Mouse (Mus musculus) liver, embryonic 15.5 days (tissue): ENCODE measurements around the gene Six4. TPM values are rescaled to one million over a fixed set of nuclear protein-coding genes. Genes with fewer than 3 reads are reported as not detected.
"Not testable (repeated sequence)": the region's sequence is repeated elsewhere in the genome, so short reads cannot be mapped to it uniquely, and the experiment has no call there.

Source experiments
- ATAC-seq: fragments of 200-750 bp; cut with Nextera tagmentation; 2 replicates; pipeline ENCODE4 v1.8.0; 2017; ENCODE audit warnings: moderate number of reproducible peaks, mild to moderate bottlenecking, moderate library complexity; ENCODE audit not compliant: insufficient read depth
- H3K27ac ChIP-seq: fragments of 300-500 bp; sonication (generic); replicated peaks from 2 replicates; pipeline ENCODE4 v1.5.1; 2015; ENCODE audit warnings: mild to moderate bottlenecking, inconsistent platforms
- H3K27me3 ChIP-seq: fragments of 300-500 bp; sonication (generic); 2 replicates; pipeline ENCODE4 v1.6.1; 2015; ENCODE audit warnings: mild to moderate bottlenecking, inconsistent platforms
- H3K36me3 ChIP-seq: fragments of 300-500 bp; sonication (generic); replicated peaks from 2 replicates; pipeline ENCODE4 v1.6.1; 2015; ENCODE audit warnings: moderate library complexity, mild to moderate bottlenecking, inconsistent platforms
- H3K4me1 ChIP-seq: fragments of 300-500 bp; sonication (generic); replicated peaks from 2 replicates; pipeline ENCODE4 v1.6.1; 2015; ENCODE audit warnings: inconsistent platforms
- H3K4me2 ChIP-seq: fragments of 300-500 bp; sonication (generic); 2 replicates; pipeline ENCODE4 v1.6.1; 2015; ENCODE audit warnings: moderate library complexity, mild to moderate bottlenecking, inconsistent platforms
- H3K4me3 ChIP-seq: fragments of 300-500 bp; sonication (generic); replicated peaks from 2 replicates; pipeline ENCODE4 v1.5.1; 2015; ENCODE audit warnings: mild to moderate bottlenecking, inconsistent platforms
- H3K9ac ChIP-seq: fragments of 300-500 bp; sonication (generic); 2 replicates; pipeline ENCODE4 v1.6.1; 2015; ENCODE audit warnings: moderate library complexity, mild to moderate bottlenecking, inconsistent platforms
- H3K9me3 ChIP-seq: fragments of 300-500 bp; sonication (generic); replicated peaks from 2 replicates; pipeline ENCODE4 v1.6.1; 2016; ENCODE audit warnings: inconsistent platforms
- WGBS: fragments of 180-500 bp; shearing (Covaris S2); methylation state at CpG from one replicate; pipeline ENCODE4 v1.1.7; 2015; ENCODE audit warnings: mixed read lengths; ENCODE audit not compliant: insufficient replicate concordance; 5-methylcytosine and 5-hydroxymethylcytosine counted together
- polyA plus RNA-seq: library from polyadenylated mRNA; unstranded; fragments of >200 nt; fragmentation: Nextera tagmentation; extraction: Ambion mirVana; gene quantifications from 2 replicates; pipeline ENCODE4 v1.2.1, GENCODE M21; 2015

Gene Six4
- 0.03 and 0.07 TPM in 2 replicates for polyA plus RNA-seq

GRCm38 (mm10) chr12:73113196-73113595 lies at the start of gene Six4:
Six4 (minus strand) TSS chr12:73113456.
- H3K9ac ChIP-seq = no peak within 1 kb of the TSS
- peak within 1 kb of the TSS; percentile 74 for H3K4me2 ChIP-seq
- no peaks in the 10 kb centered on the region for H3K9me3 ChIP-seq
- ATAC-seq = 0 out of 2 replicates have a peak, but pooled peaks have one; percentile 44
- under 1% methylated on average over 20 of the region's 20 CpGs for WGBS
- H3K27ac ChIP-seq = no peak within 1 kb of the TSS
- no peaks in the 10 kb centered on the region for H3K36me3 ChIP-seq
- H3K4me3 ChIP-seq = peak within 1 kb of the TSS; percentile 48
- peaks cover 79% of the 10 kb centered on the region for H3K27me3 ChIP-seq
- H3K4me1 ChIP-seq = peaks cover 27% of the 10 kb centered on the region; the same call in 1 of the 2 replicates

DNA sequence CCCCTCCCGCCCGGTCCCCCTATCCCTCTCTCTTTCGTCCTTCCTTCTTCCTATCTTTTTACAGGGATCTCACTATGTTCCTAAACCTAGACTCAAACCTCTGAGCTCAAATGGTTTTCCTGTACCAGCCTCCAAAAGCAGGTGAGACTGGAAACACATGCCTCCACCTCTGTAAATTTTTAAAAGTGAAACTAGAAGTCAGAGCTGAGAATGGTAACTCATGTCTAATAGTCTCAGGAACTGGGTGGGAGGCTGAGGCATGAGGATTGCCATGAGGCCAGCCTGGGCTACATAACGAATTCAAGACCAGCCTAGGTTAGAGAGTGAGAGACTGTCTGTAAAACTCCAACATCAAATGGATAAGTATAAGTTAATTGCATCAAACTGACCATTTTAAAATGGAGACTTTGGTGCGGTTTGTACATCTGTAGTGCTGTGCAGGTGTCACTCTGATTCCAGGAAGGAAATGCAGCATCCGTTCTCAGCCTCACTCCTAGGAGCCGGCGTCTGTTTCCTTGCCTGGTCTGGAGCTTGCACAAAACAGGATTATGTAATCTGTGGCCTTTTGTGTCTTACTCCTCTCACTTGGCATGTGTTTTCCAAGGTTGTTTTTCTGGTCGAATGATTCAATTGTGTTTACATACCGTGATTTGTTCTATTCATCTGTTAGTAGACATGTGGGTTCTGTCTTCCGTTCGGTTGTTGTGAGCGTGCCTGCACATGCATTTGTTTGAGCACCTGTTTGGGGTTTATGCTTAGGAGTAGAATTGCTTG lies 49.3 kb upstream of the Six4 start:
- no peak overlapping the region for H3K4me2 ChIP-seq
- H3K4me3 ChIP-seq = no peak overlapping the region
- H3K4me1 ChIP-seq = no peaks in the 10 kb centered on the region; the same call in 1 of the 2 replicates
- no peak overlapping the region for H3K27ac ChIP-seq
- H3K9me3 ChIP-seq = no peaks in the 10 kb centered on the region
- H3K36me3 ChIP-seq = no peaks in the 10 kb centered on the region
- H3K27me3 ChIP-seq = no peaks in the 10 kb centered on the region
- no peak overlapping the region for H3K9ac ChIP-seq
- no peak for ATAC-seq
- WGBS = 63% methylated on average over 13 of the region's 13 CpGs

DNA sequence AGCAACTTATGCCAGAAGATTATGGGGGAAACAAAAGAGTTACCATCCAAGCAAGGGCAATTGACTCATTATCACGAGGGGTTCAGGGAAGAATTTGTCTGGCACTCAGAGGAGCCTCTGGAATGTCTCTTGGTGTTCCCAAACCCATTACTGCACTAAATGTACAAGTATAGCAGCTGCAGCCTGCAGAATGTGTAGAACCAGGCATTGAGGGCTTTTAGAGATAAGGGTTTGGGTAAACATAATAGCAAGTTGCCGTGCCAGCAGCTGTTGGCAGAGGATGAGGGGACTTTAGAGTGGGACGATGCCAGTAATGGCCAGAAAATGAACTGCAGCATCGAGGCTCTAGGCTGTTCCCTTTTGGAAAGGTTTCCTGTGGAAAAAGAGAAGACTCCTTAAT lies 47.1 kb upstream of the Six4 start:
- H3K4me2 ChIP-seq = no peak overlapping the region
- H3K4me1 ChIP-seq = no peaks in the 10 kb centered on the region; the same call in 1 of the 2 replicates
- H3K9ac ChIP-seq = no peak overlapping the region
- ATAC-seq = no peak
- no peaks in the 10 kb centered on the region for H3K9me3 ChIP-seq
- H3K27me3 ChIP-seq = no peaks in the 10 kb centered on the region
- 49% methylated on average over 4 of the region's 4 CpGs for WGBS
- no peak overlapping the region for H3K4me3 ChIP-seq
- H3K36me3 ChIP-seq = no peaks in the 10 kb centered on the region
- no peak overlapping the region for H3K27ac ChIP-seq

GRCm38 (mm10) chr12:73154150-73154549 lies 40.9 kb upstream of the Six4 start:
- no peak for ATAC-seq
- WGBS = 74% methylated on average over 4 of the region's 4 CpGs

DNA sequence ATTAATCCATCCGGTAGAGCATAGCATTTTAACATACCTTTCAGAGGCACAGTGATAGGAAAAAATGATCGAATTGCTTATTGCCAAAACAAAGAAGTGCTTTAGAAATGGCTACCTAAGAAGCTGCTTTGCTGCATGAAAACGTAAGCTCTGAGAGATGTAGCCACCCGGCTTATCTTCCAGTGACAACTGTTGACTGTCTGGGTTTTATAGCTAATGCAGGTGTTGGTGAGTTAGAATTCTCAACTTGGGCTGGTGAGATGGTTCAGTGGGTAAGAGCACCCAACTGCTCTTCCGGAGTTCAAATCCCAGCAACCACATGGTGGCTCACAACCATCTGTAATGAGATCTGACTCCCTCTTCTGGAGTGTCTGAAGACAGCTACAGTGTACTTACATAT lies 37.8 kb upstream of the Six4 start:
- not testable (repeated sequence) for H3K9ac ChIP-seq, H3K27me3 ChIP-seq

More at GRCm38 (mm10) chr12:73154150-73154549, 40.9 kb upstream of the Six4 start:
- no peaks in the 10 kb centered on the region for H3K4me1 ChIP-seq
- no peak overlapping the region for H3K9ac ChIP-seq
- H3K4me3 ChIP-seq = no peak overlapping the region
- no peaks in the 10 kb centered on the region for H3K36me3 ChIP-seq
- no peak overlapping the region for H3K4me2 ChIP-seq
- H3K27me3 ChIP-seq = no peaks in the 10 kb centered on the region
- no peaks in the 10 kb centered on the region for H3K9me3 ChIP-seq
- no peak overlapping the region for H3K27ac ChIP-seq

GRCm38 (mm10) chr12:73147236-73147635 lies 34.0 kb upstream of the Six4 start:
- no peak overlapping the region for H3K4me3 ChIP-seq
- no peaks in the 10 kb centered on the region for H3K27me3 ChIP-seq
- H3K4me2 ChIP-seq = no peak overlapping the region
- H3K27ac ChIP-seq = no peak overlapping the region
- no peak for ATAC-seq
- no peaks in the 10 kb centered on the region for H3K9me3 ChIP-seq
- H3K36me3 ChIP-seq = no peaks in the 10 kb centered on the region
- no peak overlapping the region for H3K9ac ChIP-seq
- WGBS = 61% methylated on average over 3 of the region's 3 CpGs
- H3K4me1 ChIP-seq = no peaks in the 10 kb centered on the region

More for the DNA sequence above, 37.8 kb upstream of the Six4 start:
- not testable (repeated sequence) for H3K4me3 ChIP-seq, H3K9me3 ChIP-seq, ATAC-seq, H3K4me1 ChIP-seq, H3K36me3 ChIP-seq, H3K4me2 ChIP-seq, H3K27ac ChIP-seq
- WGBS = 51% methylated on average over 5 of the region's 5 CpGs

DNA sequence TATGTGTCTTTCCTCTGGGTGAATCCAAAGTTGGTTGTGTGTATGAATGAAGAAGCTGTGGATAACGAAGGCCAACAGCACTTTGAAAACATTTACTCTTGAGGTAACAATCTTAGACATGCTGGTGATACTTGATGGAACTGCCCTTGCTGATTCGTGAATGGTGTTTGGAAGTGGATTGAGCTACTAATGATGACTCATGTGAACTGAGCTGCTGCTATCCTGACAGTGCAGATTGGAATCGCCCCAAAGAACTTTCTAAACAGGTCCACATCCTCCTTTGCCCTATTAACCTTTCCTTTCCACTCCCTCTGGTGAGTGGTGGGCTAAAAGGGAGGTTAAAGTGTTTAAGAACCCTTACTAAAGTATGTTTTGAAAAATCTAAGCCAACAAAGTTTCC lies 27.5 kb upstream of the Six4 start:
- H3K36me3 ChIP-seq = no peaks in the 10 kb centered on the region
- H3K4me3 ChIP-seq = no peak overlapping the region
- no peak overlapping the region for H3K9ac ChIP-seq
- no peak for ATAC-seq
- no peak overlapping the region for H3K27ac ChIP-seq
- 62% methylated on average over 3 of the region's 3 CpGs for WGBS
- no peaks in the 10 kb centered on the region for H3K27me3 ChIP-seq
- no peak overlapping the region for H3K4me2 ChIP-seq
- H3K9me3 ChIP-seq = no peaks in the 10 kb centered on the region
- no peaks in the 10 kb centered on the region for H3K4me1 ChIP-seq

- Histone ChIP-seq H3K27me3 (no peaks in the 10 kb centered on the region; the same call in 1 of the 2 replicates), H3K27ac (no peak overlapping the region), H3K4me1 (peaks cover 4% of the 10 kb centered on the region; the same call in 1 of the 2 replicates), H3K4me3 (no peak overlapping the region), H3K9ac (no peak overlapping the region), H3K9me3 (no peaks in the 10 kb centered on the region), H3K4me2 (no peak overlapping the region), H3K36me3 (no peaks in the 10 kb centered on the region)
- no peak for ATAC-seq
- WGBS = 65% methylated on average over 4 of the region's 4 CpGs
Measured at GRCm38 (mm10) chr12:73125250-73125649, 12.0 kb upstream of the Six4 start.

DNA sequence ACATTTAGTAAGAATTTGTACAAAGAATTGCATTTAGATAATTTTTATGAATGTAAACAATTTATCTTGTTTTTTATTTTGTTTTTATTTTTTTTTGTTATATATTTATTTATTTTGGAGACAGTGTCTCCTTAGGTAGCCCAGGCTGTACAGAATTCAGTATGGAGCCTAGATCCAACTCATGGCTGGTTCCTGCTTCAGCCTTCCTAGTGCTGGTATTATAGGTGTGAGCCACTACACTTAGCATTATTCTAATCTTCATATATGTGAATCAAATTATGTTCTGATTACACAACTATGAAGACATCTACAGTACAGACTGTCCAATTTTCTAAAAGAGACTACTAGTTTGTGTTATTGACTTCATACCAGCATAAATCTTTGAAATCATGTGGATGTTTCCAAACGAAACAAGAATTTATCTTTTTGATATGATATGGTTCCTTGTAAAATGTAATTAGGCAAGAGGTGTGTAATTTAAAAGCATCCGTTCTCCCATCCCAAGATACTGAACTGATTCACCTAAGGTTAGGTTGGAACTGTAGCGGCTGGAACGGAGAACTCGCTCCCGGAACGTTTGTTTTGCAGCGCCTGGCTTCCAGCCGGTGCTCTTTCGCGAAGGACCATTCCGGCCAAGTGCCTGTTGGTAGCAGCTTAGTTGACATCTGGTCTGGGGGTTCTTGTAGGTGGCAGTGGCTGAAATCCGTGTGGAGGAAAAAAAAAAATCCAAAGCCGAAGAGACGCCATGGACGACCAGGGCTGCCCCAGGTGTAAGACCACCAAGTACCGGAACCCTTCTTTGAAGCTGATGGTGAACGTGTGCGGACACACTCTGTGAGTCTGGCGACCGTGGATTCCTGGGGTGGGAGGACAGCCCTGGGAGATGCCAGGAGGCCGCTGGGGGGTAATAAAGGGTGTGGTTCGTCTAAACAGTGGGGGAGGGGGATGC lies 10.1 kb upstream of the Six4 start, which contains the start of gene Mnat1:
TSS of gene Mnat1 (plus strand) at position 625 of the 949 bp plus-strand sequence.
- WGBS = 1% methylated on average over 23 of the region's 23 CpGs
- H3K36me3 ChIP-seq = no peaks in the 10 kb centered on the region
- no peak within 1 kb of the TSS for H3K27ac ChIP-seq
- H3K4me1 ChIP-seq = peaks cover 4% of the 10 kb centered on the region; the same call in 1 of the 2 replicates
- H3K4me3 ChIP-seq = peak within 1 kb of the TSS; percentile 72
- peak; percentile 69 for ATAC-seq
- H3K4me2 ChIP-seq = peak within 1 kb of the TSS; percentile 62
- H3K9me3 ChIP-seq = no peaks in the 10 kb centered on the region
- no peaks in the 10 kb centered on the region; the same call in 1 of the 2 replicates for H3K27me3 ChIP-seq
- peak within 1 kb of the TSS; percentile 61 for H3K9ac ChIP-seq

DNA sequence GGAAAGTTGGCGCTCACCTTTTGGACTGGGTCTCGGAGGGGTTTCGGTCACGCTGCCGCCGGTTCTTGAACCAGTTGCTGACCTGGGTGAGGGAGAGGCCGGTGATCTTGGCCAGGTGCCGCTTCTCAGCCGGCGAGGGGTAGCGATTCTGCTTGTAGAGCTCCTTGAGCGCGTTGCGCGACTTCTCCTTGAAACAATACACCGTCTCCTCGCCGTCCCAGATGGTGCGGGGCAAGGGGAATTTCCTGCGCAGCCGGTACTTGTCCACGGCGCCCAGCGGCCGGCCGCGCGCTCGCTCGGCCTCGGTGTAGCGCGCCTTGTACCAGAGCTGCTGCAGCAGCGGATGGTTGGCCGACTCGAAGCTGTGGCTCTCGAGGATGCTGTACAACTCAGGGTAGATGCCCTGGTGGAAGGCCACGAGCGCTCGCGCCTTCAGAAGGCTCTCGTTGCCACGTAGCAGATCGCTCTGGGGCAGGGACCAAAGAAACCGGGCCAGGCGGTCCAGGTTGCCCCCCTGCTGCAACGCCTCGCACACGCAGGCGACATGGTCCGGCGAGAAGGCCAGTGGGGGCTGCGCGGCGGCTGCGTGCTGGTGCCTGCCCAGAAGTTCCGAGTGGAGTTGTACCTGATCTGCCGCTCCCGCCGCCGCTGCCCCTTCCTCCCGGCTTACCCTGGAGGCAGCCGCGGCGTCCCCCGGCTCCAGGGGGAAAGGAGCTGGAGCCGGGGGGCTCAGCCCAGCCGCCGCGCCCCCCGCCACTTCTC lies 749 bp downstream of the Six4 start:
- no peak for ATAC-seq
- H3K9me3 ChIP-seq = no peaks in the 10 kb centered on the region
- H3K4me2 ChIP-seq = peak overlapping the region; percentile 74
- H3K27me3 ChIP-seq = peaks cover 78% of the 10 kb centered on the region
- WGBS = under 1% methylated on average over 68 of the region's 71 CpGs
- no peak overlapping the region for H3K27ac ChIP-seq
- no peaks in the 10 kb centered on the region for H3K36me3 ChIP-seq
- peaks cover 27% of the 10 kb centered on the region; the same call in 1 of the 2 replicates for H3K4me1 ChIP-seq
- peak overlapping the region; percentile 48 for H3K4me3 ChIP-seq
- no peak overlapping the region for H3K9ac ChIP-seq
